Mouse (Mus musculus) stomach, postnatal 0 days (tissue): ENCODE results near the gene Cad.

Experiments
- CTCF ChIP-seq: IDR thresholded peaks from 2 replicates; pipeline ENCODE4 v1.5.1; 2016; ENCODE audit warnings: antibody characterized with exemption, low read depth, mild to moderate bottlenecking, moderate library complexity
- EP300 ChIP-seq: optimal IDR thresholded peaks from 2 replicates; pipeline ENCODE3; 2016; ENCODE audit warnings: antibody characterized with exemption

GRCm38 (mm10) chr5:31023254-31023653, 31.3 kb upstream of the Cad start:
- TF ChIP-seq CTCF (no peak), EP300 (no peak)
